Mouse (Mus musculus) bone marrow macrophage, adult 2 months (primary cell): Measurements from ENCODE around the gene Nmd3.

Experiments
- CTCF ChIP-seq: IDR thresholded peaks from 2 replicates; pipeline ENCODE4 v1.5.1; 2012; ENCODE audit warnings: low read depth, mild to moderate bottlenecking, low read length, moderate library complexity
- POLR2A ChIP-seq: IDR thresholded peaks from 2 replicates; pipeline ENCODE4 v1.6.1; 2012; ENCODE audit warnings: mild to moderate bottlenecking, low read depth, low read length, borderline replicate concordance

- TF ChIP-seq CTCF (no peak), POLR2A (no peak)
Measured at GRCm38 (mm10) chr3:69730930-69731329, 9.1 kb downstream of the Nmd3 start.
